8 mouse cellular contexts compared by ENCODE assay signal in genomic region chr15:78003929-78004328, GRCm38 (mm10). TPM values are rescaled to one million over a fixed set of nuclear protein-coding genes. Genes with fewer than 3 reads are reported as not detected.
A peak's percentile ranks its signal among the peaks of the same experiment; 100 is the strongest.
DNase-seq lines count a peak whose midpoint lies in the region; ATAC-seq and TF ChIP-seq lines count a peak whose summit lies in the region.

No protein-coding gene starts in this region.

- H3K27me3 ChIP-seq in kidney, postnatal 0 days (ENCODE audit: insufficient read depth, low read length), result no peaks in the 10 kb centered on the region
- no peaks in the 10 kb centered on the region; the same call in none of the 2 replicates for H3K27me3 ChIP-seq in liver, embryonic 12.5 days (replicated peaks)

- in situ Hi-C loops in ES-E14 (cut with MboI; ENCODE audit: low sequenced_read_pairs in 2 of 2, unreplicated experiment in 2 of 2), result no loop called here

- ATAC-seq in kidney, postnatal 0 days (replicated peaks; ENCODE audit: low FRiP score, low read depth), result no peak
- peak; percentile 77 for ATAC-seq in liver, embryonic 12.5 days
- no peak for ATAC-seq in inflammation-experienced regulatory T-cells, adult 6 months

- no peak overlapping the region for H3K4me2 ChIP-seq in kidney, postnatal 0 days (ENCODE audit: low read length)
- no peak overlapping the region for H3K4me2 ChIP-seq in liver, embryonic 12.5 days

- no peak overlapping the region for H3K9ac ChIP-seq in kidney, postnatal 0 days (ENCODE audit: low read depth, low read length)
- H3K9ac ChIP-seq in ES-E14 (ENCODE audit: insufficient read depth, low read depth, low read length, poor library complexity, severe bottlenecking), result no peak overlapping the region; the same call in 1 of the 2 replicates
- no peak overlapping the region for H3K9ac ChIP-seq in liver, embryonic 12.5 days

- WGBS in kidney, postnatal 0 days, result 28% methylated on average over 9 of the region's 9 CpGs
- WGBS in liver, embryonic 12.5 days (ENCODE audit: insufficient replicate concordance), result 41% methylated on average over 9 of the region's 9 CpGs

- TF ChIP-seq CTCF in kidney, postnatal 0 days (IDR thresholded peaks at IDR 0.05; ENCODE audit: low read depth), result no peak
- no peak for TF ChIP-seq CTCF in left cerebral cortex, adult 2 months (IDR thresholded peaks at IDR 0.05)

- no peaks in the 10 kb centered on the region for H3K36me3 ChIP-seq in kidney, postnatal 0 days (ENCODE audit: insufficient read depth, low read length)
- no peaks in the 10 kb centered on the region for H3K36me3 ChIP-seq in ES-E14 (ENCODE audit: control insufficient read depth, insufficient read depth, low read length, poor library complexity, severe bottlenecking)
- H3K36me3 ChIP-seq in liver, embryonic 12.5 days, result no peaks in the 10 kb centered on the region

- H3K4me1 ChIP-seq in kidney, postnatal 0 days (replicated peaks; ENCODE audit: insufficient read depth, low read length), result no peaks in the 10 kb centered on the region
- H3K4me1 ChIP-seq in ES-E14 (ENCODE audit: control insufficient read depth in 2 of 2, insufficient read depth in 2 of 2, low read length in 2 of 2, poor library complexity in 1 of 2), result peaks cover 18 to 53% of the 10 kb centered on the region in 2 experiments
- H3K4me1 ChIP-seq in liver, embryonic 12.5 days, result peaks cover 5% of the 10 kb centered on the region; the same call in 1 of the 2 replicates

- H3K4me3 ChIP-seq in kidney, postnatal 0 days (replicated peaks; ENCODE audit: low read depth, low read length), result no peak overlapping the region
- H3K4me3 ChIP-seq in ES-E14 (ENCODE audit: insufficient read depth in 1 of 2, low read depth in 1 of 2, low read length in 2 of 2, poor library complexity in 1 of 2, severe bottlenecking in 1 of 2), result peak overlapping the region in 1 of 2 experiments; percentile 24; a peak in 2 of 4 replicates
- no peak overlapping the region for H3K4me3 ChIP-seq in liver, embryonic 12.5 days
- no peak overlapping the region for H3K4me3 ChIP-seq in left cerebral cortex, adult 2 months

- no peaks in the 10 kb centered on the region for H3K9me3 ChIP-seq in kidney, postnatal 0 days (replicated peaks; ENCODE audit: low read length)
- H3K9me3 ChIP-seq in ES-E14 (ENCODE audit: control insufficient read depth, insufficient read depth, low read depth, low read length), result no peaks in the 10 kb centered on the region
- no peaks in the 10 kb centered on the region for H3K9me3 ChIP-seq in liver, embryonic 12.5 days (replicated peaks)

- intact Hi-C loops in left cerebral cortex, adult 2 months (cut with DNase I), result loop anchor here (2.0 kb wide), 1 partner anchor 47 kb away; no protein-coding TSS in a partner anchor

- H3K27ac ChIP-seq in kidney, postnatal 0 days, result no peak overlapping the region
- no peak overlapping the region for H3K27ac ChIP-seq in ES-E14 (ENCODE audit: insufficient read depth, low read depth, low read length, poor library complexity, severe bottlenecking)
- no peak overlapping the region for H3K27ac ChIP-seq in liver, embryonic 12.5 days
- no peak overlapping the region for H3K27ac ChIP-seq in left cerebral cortex, adult 2 months

- DNase-seq in kidney, postnatal 0 days (ENCODE audit: low spot score), result peak; percentile 19
- no peak for DNase-seq in kidney, adult 18-20 months
- DNase-seq in ES-E14 (ENCODE audit: low read depth, low spot score), result peak; percentile 63
- peak; percentile 31 for DNase-seq in c-Kit-positive CD71-positive TER-119-positive erythroid progenitor cells, embryonic 14.5 days (ENCODE audit: low spot score)
- no peak for DNase-seq in layer of hippocampus, adult 9-10 months (ENCODE audit: low spot score)
- DNase-seq in left cerebral cortex, adult 2 months (ENCODE audit: extremely low spot score in 1 of 2, low spot score in 2 of 2), result no peak

TF ChIP-seq in ES-E14, 5 proteins besides CTCF, POLR2A, EP300 and RAD21:
- no peak for TF ChIP-seq CHD2 (IDR thresholded peaks at IDR 0.05; ENCODE audit: low read depth, low read length)

RNA-seq across cellular contexts. Expression of gene Eif3d, which starts 33.3 kb away (rescaled TPM):
- 120 and 132 TPM in 2 replicates for polyA plus RNA-seq in kidney, postnatal 0 days (2015; fragmentation: Nextera tagmentation; extraction: Ambion mirVana)
- total RNA-seq in ES-E14 (2012; rRNA removed), result 340 and 419 TPM in 2 replicates
- 257 and 271 TPM in 2 replicates for polyA plus RNA-seq in liver, embryonic 12.5 days (2016; fragmentation: Nextera tagmentation; extraction: Ambion mirVana)
- 100 to 1,000 TPM; 129 to 182 (median 175) TPM for polyA plus RNA-seq in inflammation-experienced regulatory T-cells, adult 6 months (2017; shearing (Covaris generic))
- total RNA-seq in left cerebral cortex, adult 2 months (2021), result 100 to 1,000 TPM; 101 to 102 TPM

RNA-seq across cellular contexts. Expression of gene Foxred2, which starts 47.4 kb away (rescaled TPM):
- polyA plus RNA-seq in kidney, postnatal 0 days (2015; fragmentation: Nextera tagmentation; extraction: Ambion mirVana), result 3.2 TPM in 2 replicates
- total RNA-seq in ES-E14 (2012; rRNA removed), result 21.9 and 33.6 TPM in 2 replicates
- 1.3 and 1.7 TPM in 2 replicates for polyA plus RNA-seq in liver, embryonic 12.5 days (2016; fragmentation: Nextera tagmentation; extraction: Ambion mirVana)
- 1 to 10 TPM; 1.5 to 4.6 (median 2.5) TPM for polyA plus RNA-seq in inflammation-experienced regulatory T-cells, adult 6 months (2017; shearing (Covaris generic))
- total RNA-seq in left cerebral cortex, adult 2 months (2021), result 10 to 100 TPM; 10.9 to 11.9 TPM

Comparison
In these comparisons a context has a peak if more than half of its experiments do, and no peak if none do; other contexts are left out.
1. DNase-seq: peak in kidney, postnatal 0 days (single experiment), ES-E14 (single experiment) and c-Kit-positive CD71-positive TER-119-positive erythroid progenitor cells, embryonic 14.5 days (single experiment); none in kidney, adult 18-20 months (single experiment), layer of hippocampus, adult 9-10 months (single experiment) and left cerebral cortex, adult 2 months (0 of 2).